Mouse (Mus musculus) G1E (cell line): ENCODE measurements at regions not wholly inside any gene's neighbourhood (a gene's known extent, or its start where the extent isn't known, plus 50 kb on each side); places are given as distances from the start of the nearest gene placed in this dataset.

Experiments
- CTCF ChIP-seq: IDR thresholded peaks from 2 replicates; pipeline ENCODE4 v1.5.1; 2012; ENCODE audit warnings: low read depth, low read length, inconsistent platforms, mixed read lengths
- GATA1 ChIP-seq: IDR thresholded peaks from 2 replicates; pipeline ENCODE4 v1.6.1; 2012; ENCODE audit warnings: borderline replicate concordance, low read length, inconsistent platforms, mixed read lengths
- POLR2AphosphoS5 ChIP-seq: IDR thresholded peaks from 2 replicates; pipeline ENCODE4 v1.6.1; 2012; ENCODE audit warnings: low read depth, low read length, inconsistent platforms; ENCODE audit not compliant: insufficient replicate concordance

GRCm38 (mm10) chr3:147153456-147153855 is 301.3 kb downstream of the Ttll7 start:
- TF ChIP-seq CTCF (no peak), GATA1 (no peak), POLR2AphosphoS5 (no peak)
